Mouse (Mus musculus) kidney, adult 8-10 months (tissue): ENCODE measurements around the gene Ppp2r3a.
A peak's percentile ranks its signal among the peaks of the same experiment; 100 is the strongest.

Experiments used
- DNase-seq, 2 experiments: peaks; one replicate each; pipeline ENCODE4 v3.0.0; 2022

Gene Ppp2r3a

GRCm38 (mm10) chr9:101073041-101073986, 178.3 kb downstream of the Ppp2r3a start:
- peak; percentile 99 for DNase-seq

- no peak for DNase-seq
Measured at GRCm38 (mm10) chr9:101072506-101072905, 179.1 kb downstream of the Ppp2r3a start.

GRCm38 (mm10) chr9:101069781-101070180, 181.8 kb downstream of the Ppp2r3a start:
- DNase-seq, result no peak

DNA sequence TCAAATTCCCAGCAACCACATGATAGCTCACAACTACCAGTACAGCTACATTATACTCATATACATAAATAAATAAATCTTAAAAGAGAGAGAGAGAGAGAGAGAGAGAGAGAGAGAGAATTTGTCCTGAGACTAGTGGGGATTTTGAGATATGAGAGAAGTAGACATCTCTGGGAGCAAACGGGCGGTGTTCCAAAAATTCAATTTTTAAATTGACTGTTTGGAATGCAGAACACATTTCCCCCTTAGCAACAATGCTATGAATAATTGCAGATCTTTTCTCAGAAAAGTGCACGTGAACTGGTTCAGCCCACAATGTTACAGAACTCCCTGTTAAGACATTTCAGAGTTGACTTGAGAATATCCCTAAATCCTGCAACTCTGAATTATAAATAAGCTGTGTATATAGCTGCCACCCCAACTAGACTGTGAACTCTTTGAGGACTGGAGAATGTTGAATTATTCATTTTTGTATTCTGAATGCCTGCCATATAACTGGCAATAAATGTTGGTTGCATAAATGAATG, 186.5 kb downstream of the Ppp2r3a start:
- DNase-seq, result no peak

DNA sequence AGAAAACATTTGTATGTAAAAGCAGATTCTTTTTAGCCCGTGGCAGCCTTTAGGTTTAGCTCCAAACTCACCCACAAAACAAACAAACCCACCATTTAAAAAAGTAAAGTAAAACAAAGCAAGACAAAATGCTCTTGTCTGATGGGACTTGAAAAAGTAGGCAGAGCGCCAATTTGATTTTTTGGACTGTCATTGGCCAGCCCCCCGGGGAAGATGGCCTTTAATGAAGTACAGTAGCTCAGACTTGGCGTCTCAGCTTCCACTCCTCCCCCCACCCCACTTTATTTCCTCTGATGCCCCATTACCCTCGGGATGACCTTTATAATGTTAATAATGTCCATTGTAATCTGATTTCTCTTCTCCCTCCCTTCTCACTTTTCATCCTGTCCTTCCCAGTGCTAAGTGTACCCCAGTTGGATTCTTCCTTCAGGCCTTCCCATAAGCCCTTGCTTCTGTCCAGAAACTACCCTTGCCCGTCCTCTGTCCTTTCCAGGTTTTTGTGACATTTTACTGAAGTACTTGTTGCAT, 189.3 kb downstream of the Ppp2r3a start:
- no peak for DNase-seq

GRCm38 (mm10) chr9:101061035-101061434, 190.6 kb downstream of the Ppp2r3a start:
- DNase-seq, result no peak

DNA sequence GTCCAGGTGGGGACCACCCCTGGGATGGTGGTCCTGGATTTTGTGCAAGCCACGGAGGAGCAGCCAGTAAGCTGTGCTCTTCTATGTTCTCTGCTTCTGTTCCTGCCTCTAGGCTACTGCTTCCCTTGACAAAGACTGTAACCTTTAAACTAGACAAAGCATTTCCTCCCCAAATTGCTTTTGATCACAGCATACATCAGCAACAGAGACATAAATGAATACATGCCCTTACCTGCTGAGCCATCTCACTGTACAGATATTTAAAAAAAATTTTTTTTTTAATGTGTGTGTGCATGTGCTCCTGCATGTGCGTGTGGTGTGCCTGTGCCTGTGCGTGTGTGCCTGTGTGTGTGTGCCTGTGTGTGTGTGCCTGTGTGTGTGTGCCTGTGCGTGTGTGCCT, 194.4 kb downstream of the Ppp2r3a start:
- DNase-seq, result no peak
